Mouse (Mus musculus): ENCODE data around the gene Thsd4.

DNA sequence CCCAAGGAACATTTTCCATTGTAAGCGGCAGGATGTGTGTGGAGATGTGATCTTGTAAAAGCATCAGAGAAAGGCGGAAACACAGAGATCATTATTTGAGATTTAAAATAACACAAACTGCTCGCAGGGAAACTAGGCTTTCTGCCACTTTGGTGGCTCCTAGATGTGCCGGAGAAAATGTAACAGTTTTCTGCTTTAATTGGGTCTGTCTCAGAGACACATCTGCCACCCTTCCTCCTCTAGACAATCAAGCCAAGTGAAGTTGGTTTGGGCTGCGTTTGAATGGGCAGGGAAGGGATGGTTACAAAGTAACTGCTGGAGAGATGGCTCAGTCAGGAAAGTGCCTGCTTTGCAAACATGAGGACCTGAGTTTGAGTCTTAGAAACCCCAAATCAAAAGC, 466.9 kb downstream of the Thsd4 start:
- TF ChIP-seq ZNF384 (IDR thresholded peaks at IDR 0.05; ENCODE audit: low read depth, low read length) (no peak), HCFC1 (IDR thresholded peaks at IDR 0.05; ENCODE audit: borderline replicate concordance, insufficient read depth, low read length) (no peak), ZC3H11A (IDR thresholded peaks at IDR 0.05; ENCODE audit: borderline replicate concordance, low read depth, low read length) (no peak), CHD2 (IDR thresholded peaks at IDR 0.05; ENCODE audit: low read depth, low read length) (no peak)
